Mouse (Mus musculus) left cerebral cortex, postnatal 4 days (tissue): ENCODE measurements at regions not wholly inside any gene's neighbourhood (a gene's known extent, or its start where the extent isn't known, plus 50 kb on each side); places are given as distances from the start of the nearest gene placed in this dataset.
A peak's percentile ranks its signal among the peaks of the same experiment; 100 is the strongest.

Source experiments
- DNase-seq: peaks from one replicate; pipeline ENCODE4 v3.0.0-alpha.2; 2022
- intact Hi-C: fragments of 180-260 bp; cut with DNase I; formaldehyde crosslinking; loops from one replicate; pipeline ENCODE4 v1.15.1; 2025

- intact Hi-C loops, result no loop called here
- DNase-seq, result no peak
Observed at GRCm38 (mm10) chr19:22027577-22027976, 111.3 kb upstream of the Trpm3 start.

DNA sequence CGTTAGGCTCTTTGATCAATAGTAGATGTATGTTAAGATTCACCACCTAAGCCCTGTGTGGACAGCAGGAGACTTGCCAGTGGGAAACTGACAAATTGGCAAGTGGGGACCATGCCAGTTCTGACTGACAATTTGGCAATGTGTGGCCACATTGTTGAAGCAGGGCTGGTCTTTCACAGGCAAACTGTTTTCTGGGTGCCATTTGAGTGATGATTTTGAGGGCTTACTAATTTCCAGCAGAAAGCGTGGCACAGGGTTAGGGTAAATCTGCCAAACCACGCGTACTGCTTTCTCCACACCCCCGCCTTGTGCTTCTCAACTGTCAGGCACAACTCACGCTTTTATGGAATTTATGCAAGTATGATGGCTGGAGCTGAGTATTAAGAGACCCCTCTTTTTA, 91.2 kb upstream of the Trpm3 start:
- DNase-seq, result peak; percentile 31
- intact Hi-C loops, result no loop called here

DNA sequence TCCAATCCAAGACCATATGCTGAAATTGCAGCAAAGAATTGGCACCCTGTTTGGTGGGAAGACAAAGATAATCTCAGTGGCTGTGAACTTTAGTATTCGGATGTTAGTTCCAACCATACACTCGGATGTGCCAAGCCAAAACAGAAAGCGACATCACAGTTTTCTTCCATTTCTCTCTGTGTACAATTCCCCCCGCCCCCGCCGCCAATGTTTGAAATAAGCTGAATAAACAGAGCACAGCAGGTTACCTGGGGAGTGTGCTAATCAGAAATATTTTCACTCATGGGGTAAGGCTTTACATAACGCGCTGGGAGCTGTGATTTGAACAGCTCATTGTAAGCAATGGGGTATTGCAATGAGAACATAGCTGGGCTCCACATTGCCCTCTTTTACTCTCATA, 72.5 kb upstream of the Trpm3 start:
- intact Hi-C loops, result no loop called here

DNA sequence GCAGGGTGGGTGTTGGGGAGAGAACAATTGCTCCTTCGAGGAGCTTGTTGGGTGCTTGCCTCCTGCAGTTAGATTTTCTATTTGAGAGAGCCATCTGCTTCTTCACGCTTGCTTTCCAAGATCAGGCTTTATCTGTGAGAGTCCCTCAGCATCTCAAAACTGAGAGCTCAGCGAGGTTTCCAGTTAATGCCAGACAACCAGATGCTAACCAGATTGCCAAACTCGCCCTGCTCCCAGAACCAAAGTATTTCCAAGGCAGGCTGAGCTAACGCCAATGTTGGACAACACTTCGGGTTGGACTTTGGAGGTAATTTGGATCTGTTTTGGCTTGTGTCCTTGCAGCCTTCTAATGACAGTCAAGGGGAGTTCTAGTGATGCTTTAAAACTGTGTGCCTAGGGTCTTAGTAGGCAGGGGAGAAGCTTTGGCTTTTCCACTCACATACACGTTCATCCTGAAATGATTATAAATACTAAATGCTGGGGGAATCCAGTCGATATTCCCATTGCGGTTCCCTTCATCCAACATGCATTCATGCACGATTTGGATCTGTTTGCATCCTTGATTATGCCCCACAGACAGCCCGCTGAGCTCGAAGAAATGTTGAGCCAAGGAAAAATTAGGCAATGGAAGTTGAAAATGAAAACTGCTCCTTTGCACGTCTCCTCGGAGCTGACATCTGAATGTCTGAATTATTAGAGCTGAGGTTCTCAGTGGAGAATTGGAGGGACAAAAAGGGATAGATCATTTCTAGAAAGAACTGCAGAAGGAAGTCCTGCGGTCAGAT, 68.4 kb upstream of the Trpm3 start:
- intact Hi-C loops, result no loop called here

More for the DNA sequence above, 72.5 kb upstream of the Trpm3 start:
- no peak for DNase-seq

DNA sequence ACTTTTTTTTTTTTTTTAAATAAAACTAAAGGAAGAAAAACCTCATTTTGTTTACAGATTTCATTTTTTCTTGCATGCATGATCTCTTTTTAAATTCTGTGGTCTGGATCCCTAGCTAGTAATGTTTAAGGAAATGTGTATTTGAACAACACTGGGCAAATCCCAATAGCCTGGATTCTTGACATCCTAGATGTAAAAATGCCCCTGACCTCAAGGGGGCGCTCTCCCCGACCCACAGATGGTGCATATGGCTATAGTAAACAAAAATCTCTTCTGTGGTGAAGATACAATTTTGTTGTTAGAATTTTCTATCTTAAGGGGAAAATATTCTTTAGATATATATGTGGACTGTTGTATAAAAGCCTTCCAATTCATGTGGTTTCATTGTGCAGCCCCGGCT, 67.1 kb upstream of the Trpm3 start:
- intact Hi-C loops, result no loop called here
- DNase-seq, result no peak

More for the DNA sequence above, 68.4 kb upstream of the Trpm3 start:
- peak; percentile 34 for DNase-seq

GRCm38 (mm10) chr19:22074042-22074441, 64.8 kb upstream of the Trpm3 start:
- no peak for DNase-seq

DNA sequence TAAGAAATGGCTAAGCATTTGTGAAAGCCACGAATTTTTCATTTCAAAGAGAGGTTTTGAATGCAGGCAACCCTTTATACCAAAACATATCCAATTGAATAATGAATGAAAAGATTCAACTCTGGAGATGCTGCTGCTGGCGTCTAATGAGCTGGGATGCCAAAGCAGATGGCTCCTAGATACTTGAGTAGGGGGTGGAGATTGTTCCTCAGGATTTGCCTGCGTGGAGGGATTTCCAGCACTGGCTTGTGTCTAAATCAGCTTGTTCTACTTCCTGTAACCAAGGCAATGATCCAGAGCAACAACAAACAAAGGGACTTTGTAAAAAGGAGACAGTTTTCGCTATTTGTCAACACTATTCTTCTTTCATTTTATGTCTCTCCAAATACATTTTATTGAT, 57.4 kb upstream of the Trpm3 start:
- DNase-seq, result peak; percentile 14
- intact Hi-C loops, result no loop called here

More at GRCm38 (mm10) chr19:22074042-22074441, 64.8 kb upstream of the Trpm3 start:
- intact Hi-C loops, result no loop called here
